16 mouse cellular contexts compared by ENCODE assay signal in the genomic region with DNA sequence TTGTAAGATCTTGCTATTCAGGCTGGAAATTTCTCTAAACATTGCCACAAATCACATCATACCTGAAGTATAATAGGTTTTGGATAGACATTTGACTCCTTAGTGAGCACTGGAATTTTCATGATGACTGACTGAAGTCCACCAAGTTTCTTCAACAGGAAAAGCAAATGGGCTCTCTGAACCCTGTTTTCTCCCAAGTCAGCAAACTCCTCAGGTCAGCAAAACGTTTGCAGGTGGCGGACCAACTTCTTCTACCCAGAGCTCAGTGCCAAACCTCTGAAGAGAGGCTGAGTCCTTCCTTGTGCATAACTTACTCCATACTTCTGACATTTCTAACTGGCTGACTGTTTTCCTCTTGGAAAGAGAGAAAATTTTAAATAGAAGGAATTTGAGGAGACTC.
"Had no signal": no experiment of that assay in that cellular context is flagged by ENCODE, and none has a peak within 500 bp of the region (broad histone marks: within the 10 kb centered on the region; RNA-seq: fewer than 3 reads in every experiment).

No protein-coding gene starts in this region.

- H3K9me3 ChIP-seq: neural tube, embryonic 13.5 days; neural tube, embryonic 15.5 days; stomach, embryonic 15.5 days had no signal

- H3K4me1 ChIP-seq: neural tube, embryonic 13.5 days; neural tube, embryonic 15.5 days; stomach, embryonic 15.5 days had no signal

- H3K27me3 ChIP-seq: neural tube, embryonic 13.5 days; neural tube, embryonic 15.5 days; stomach, embryonic 15.5 days had no signal

- H3K4me2 ChIP-seq: neural tube, embryonic 13.5 days; neural tube, embryonic 15.5 days; stomach, embryonic 15.5 days had no signal

- DNase-seq: retina, postnatal 1 day; right cerebral cortex, adult 18-20 months; right cerebral cortex, postnatal 14 days; right cerebral cortex, postnatal 25 days; right cerebral cortex, postnatal 4 days; spleen, adult 18-20 months; thymus, adult 18-20 months; thymus, adult 2 months; thymus, postnatal 14 days; thymus, postnatal 25 days; thymus, postnatal 36 days; thymus, postnatal 4 days had no signal

- H3K27ac ChIP-seq: neural tube, embryonic 13.5 days; neural tube, embryonic 15.5 days; stomach, embryonic 15.5 days; stomach, postnatal 0 days had no signal

- H3K36me3 ChIP-seq: neural tube, embryonic 13.5 days; neural tube, embryonic 15.5 days; stomach, embryonic 15.5 days had no signal

- H3K9ac ChIP-seq: neural tube, embryonic 13.5 days; neural tube, embryonic 15.5 days; stomach, embryonic 15.5 days had no signal

- H3K4me3 ChIP-seq: neural tube, embryonic 13.5 days; neural tube, embryonic 15.5 days; stomach, embryonic 15.5 days had no signal
